Mouse (Mus musculus): Measurements from ENCODE around the gene Twnk. TPM values are rescaled to one million over a fixed set of nuclear protein-coding genes. Genes with fewer than 3 reads are reported as not detected.
A peak's percentile ranks its signal among the peaks of the same experiment; 100 is the strongest.

The Twnk gene
- polyA plus RNA-seq, 1 experiment from 2014 or later: 24.0 TPM

DNA sequence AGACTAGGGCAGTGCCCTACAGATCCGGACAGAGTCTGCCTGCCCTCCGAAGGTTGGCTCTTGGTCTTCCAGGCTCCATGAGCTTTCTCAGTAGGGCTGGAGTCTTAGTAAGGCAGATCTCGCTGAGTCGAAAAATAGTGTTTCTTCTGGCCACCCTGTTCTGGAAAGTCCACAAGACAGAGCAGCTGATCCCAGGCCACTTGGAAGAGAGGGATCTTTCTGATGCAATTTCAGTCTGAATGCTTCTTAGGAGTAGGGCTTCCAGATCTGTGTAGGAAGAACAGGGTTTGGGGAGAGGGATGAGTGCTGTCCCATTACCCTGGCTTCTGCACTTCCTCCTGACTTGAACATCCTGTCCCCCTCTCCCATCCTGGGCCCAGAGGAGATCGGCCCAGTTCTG, 40.2 kb downstream of the Twnk start, which contains the start of gene Pdzd7:
TSS of gene Pdzd7 (minus strand) at position 67 of the 400 bp plus-strand sequence.
- peak within 1 kb of the TSS; percentile 59 for H3K4me3 ChIP-seq
- H3K9me3 ChIP-seq: no peaks in the 10 kb centered on the region
- ATAC-seq (replicated peaks): no peak
- H3K27me3 ChIP-seq: peaks cover 8% of the 10 kb centered on the region
- 79% methylated on average over 5 of the region's 5 CpGs for WGBS
- H3K9ac ChIP-seq (replicated peaks): peak within 1 kb of the TSS; percentile 67
- H3K36me3 ChIP-seq: peaks cover 5% of the 10 kb centered on the region
- H3K27ac ChIP-seq (replicated peaks): peak within 1 kb of the TSS; percentile 97; the same call in 1 of the 2 replicates
- H3K4me2 ChIP-seq (replicated peaks): peak within 1 kb of the TSS; percentile 64
- peaks cover 37% of the 10 kb centered on the region for H3K4me1 ChIP-seq

DNA sequence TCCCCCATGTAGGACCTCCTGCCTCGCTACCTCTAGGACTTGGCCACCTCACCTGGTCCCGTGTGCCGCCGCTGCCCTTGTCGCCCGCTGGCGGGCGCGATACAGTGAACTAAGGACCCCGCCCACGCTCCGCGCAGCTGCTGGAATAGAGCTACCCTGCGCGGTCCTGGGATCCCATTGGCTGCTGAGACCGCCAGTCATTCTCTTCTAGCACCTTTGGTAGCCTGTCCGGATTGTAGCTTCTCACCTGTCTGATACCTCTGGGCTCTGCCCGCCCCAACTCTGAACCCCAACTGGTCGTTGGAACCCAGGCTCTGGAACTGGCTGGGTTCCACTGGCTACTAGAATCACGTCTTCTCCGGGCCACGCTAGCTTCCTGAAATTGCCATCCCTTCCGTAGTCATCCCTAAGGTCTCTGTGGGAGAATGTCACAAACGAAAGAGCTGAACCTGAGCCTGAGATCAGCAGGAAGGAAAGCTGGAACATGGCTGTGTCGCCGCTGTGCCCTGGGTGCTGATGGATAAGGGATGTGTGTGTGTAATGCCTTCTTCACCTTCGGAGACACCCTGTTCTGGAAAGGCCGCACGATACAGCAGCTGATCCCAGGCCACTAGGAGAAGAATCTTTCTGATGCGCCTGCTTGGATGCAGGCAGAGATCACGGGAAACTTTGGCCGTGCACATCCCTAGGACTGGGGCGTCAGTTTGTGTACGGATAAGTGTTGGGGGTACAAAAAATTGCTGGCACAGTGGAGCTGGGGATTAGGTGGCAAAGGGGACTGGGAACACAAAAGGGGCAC, 41.3 kb downstream of the Twnk start:
- Histone ChIP-seq H3K4me1 (peaks cover 42% of the 10 kb centered on the region), H3K27me3 (peaks cover 8% of the 10 kb centered on the region; the same call in 1 of the 2 replicates), H3K9me3 (no peaks in the 10 kb centered on the region), H3K36me3 (peaks cover 11% of the 10 kb centered on the region), H3K4me3 (peak overlapping the region; percentile 59), H3K4me2 (replicated peaks) (peak overlapping the region; percentile 64), H3K9ac (replicated peaks) (peak overlapping the region; percentile 67), H3K27ac (replicated peaks) (peak overlapping the region; percentile 97)
- peak; percentile 69 for ATAC-seq (replicated peaks)
- WGBS: 1% methylated on average over 34 of the region's 34 CpGs

GRCm38 (mm10) chr19:45047417-45047934, 42.0 kb downstream of the Twnk start, which contains the start of gene Sfxn3:
Sfxn3 (plus strand) TSS chr19:45047503.
- Histone ChIP-seq H3K4me1 (peaks cover 42% of the 10 kb centered on the region), H3K27ac (replicated peaks) (peak within 1 kb of the TSS; percentile 97), H3K36me3 (peaks cover 15% of the 10 kb centered on the region), H3K4me3 (peak within 1 kb of the TSS; percentile 59), H3K9me3 (no peaks in the 10 kb centered on the region), H3K4me2 (replicated peaks) (peak within 1 kb of the TSS; percentile 64), H3K9ac (replicated peaks) (peak within 1 kb of the TSS; percentile 67), H3K27me3 (peaks cover 8% of the 10 kb centered on the region; the same call in 1 of the 2 replicates)
- peak; percentile 85 for ATAC-seq (replicated peaks)
- WGBS: 1% methylated on average over 26 of the region's 26 CpGs

- peak overlapping the region; percentile 67 for H3K9ac ChIP-seq (replicated peaks)
- WGBS: 16% methylated on average over 11 of the region's 11 CpGs
- peak; percentile 38 for ATAC-seq (replicated peaks)
- no peaks in the 10 kb centered on the region for H3K9me3 ChIP-seq
- peaks cover 8% of the 10 kb centered on the region; the same call in 1 of the 2 replicates for H3K27me3 ChIP-seq
- H3K4me3 ChIP-seq: peak overlapping the region; percentile 59
- peak overlapping the region; percentile 97 for H3K27ac ChIP-seq (replicated peaks)
- peaks cover 21% of the 10 kb centered on the region for H3K36me3 ChIP-seq
- H3K4me1 ChIP-seq: peaks cover 42% of the 10 kb centered on the region
- peak overlapping the region; percentile 64 for H3K4me2 ChIP-seq (replicated peaks)
Measured at GRCm38 (mm10) chr19:45047935-45048643, 42.6 kb downstream of the Twnk start.

DNA sequence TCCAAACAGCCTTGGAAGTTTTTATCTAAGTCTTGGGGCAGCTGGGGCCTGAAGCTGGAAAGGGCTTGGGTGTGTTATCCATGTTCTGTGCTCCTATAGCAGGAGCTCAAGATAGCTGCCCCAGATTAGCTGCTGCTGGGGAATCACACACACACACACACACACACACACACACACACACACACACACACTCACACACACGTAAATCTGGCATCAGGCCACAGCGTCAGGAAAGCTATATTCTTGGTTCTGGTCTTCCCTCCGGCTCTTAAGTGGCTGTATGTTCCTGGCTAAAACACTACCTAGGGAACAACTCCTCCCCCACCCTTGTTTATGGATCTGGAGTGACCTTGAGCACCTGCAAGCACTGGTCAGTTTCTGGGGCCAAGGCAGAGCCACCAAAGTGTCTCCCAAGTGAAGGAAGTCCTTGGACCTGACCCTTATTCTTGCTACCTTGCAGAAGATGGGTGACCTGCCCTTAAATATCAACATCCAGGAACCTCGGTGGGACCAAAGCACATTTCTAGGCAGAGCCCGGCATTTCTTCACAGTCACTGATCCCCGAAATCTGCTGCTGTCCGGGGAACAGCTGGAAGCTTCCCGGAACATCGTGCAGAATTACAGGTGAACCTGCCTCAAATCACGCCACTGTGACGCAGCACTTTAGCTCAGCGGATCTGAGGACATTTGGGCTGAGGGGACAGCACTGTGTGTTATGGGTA, 43.3 kb downstream of the Twnk start:
- Histone ChIP-seq H3K36me3 (peaks cover 28% of the 10 kb centered on the region), H3K4me1 (peaks cover 42% of the 10 kb centered on the region), H3K4me2 (replicated peaks) (peak overlapping the region; percentile 64), H3K9me3 (no peaks in the 10 kb centered on the region), H3K27ac (replicated peaks) (peak overlapping the region; percentile 97), H3K27me3 (peaks cover 8% of the 10 kb centered on the region; the same call in 1 of the 2 replicates), H3K9ac (replicated peaks) (peak overlapping the region; percentile 67), H3K4me3 (peak overlapping the region; percentile 59)
- ATAC-seq (replicated peaks): no peak
- WGBS: 78% methylated on average over 12 of the region's 12 CpGs

- Histone ChIP-seq H3K4me1 (peaks cover 42% of the 10 kb centered on the region), H3K36me3 (peaks cover 33% of the 10 kb centered on the region), H3K4me3 (no peak overlapping the region), H3K9me3 (no peaks in the 10 kb centered on the region), H3K27me3 (peaks cover 8% of the 10 kb centered on the region; the same call in 1 of the 2 replicates), H3K27ac (replicated peaks) (no peak overlapping the region), H3K9ac (replicated peaks) (no peak overlapping the region), H3K4me2 (replicated peaks) (peak overlapping the region; percentile 64; the same call in 1 of the 2 replicates)
- no peak for ATAC-seq (replicated peaks)
- 81% methylated on average over 9 of the region's 9 CpGs for WGBS
Measured at GRCm38 (mm10) chr19:45049523-45049922, 44.1 kb downstream of the Twnk start.

- H3K4me2 ChIP-seq (replicated peaks): no peak overlapping the region
- no peaks in the 10 kb centered on the region for H3K27me3 ChIP-seq
- H3K4me1 ChIP-seq: peaks cover 42% of the 10 kb centered on the region
- peaks cover 41% of the 10 kb centered on the region for H3K36me3 ChIP-seq
- H3K9me3 ChIP-seq: no peaks in the 10 kb centered on the region
- no peak overlapping the region for H3K9ac ChIP-seq (replicated peaks)
- H3K27ac ChIP-seq (replicated peaks): no peak overlapping the region
- ATAC-seq (replicated peaks): no peak
- no peak overlapping the region for H3K4me3 ChIP-seq
- 89% methylated on average over 8 of the region's 8 CpGs for WGBS
Measured at GRCm38 (mm10) chr19:45053451-45053850, 48.0 kb downstream of the Twnk start.

DNA sequence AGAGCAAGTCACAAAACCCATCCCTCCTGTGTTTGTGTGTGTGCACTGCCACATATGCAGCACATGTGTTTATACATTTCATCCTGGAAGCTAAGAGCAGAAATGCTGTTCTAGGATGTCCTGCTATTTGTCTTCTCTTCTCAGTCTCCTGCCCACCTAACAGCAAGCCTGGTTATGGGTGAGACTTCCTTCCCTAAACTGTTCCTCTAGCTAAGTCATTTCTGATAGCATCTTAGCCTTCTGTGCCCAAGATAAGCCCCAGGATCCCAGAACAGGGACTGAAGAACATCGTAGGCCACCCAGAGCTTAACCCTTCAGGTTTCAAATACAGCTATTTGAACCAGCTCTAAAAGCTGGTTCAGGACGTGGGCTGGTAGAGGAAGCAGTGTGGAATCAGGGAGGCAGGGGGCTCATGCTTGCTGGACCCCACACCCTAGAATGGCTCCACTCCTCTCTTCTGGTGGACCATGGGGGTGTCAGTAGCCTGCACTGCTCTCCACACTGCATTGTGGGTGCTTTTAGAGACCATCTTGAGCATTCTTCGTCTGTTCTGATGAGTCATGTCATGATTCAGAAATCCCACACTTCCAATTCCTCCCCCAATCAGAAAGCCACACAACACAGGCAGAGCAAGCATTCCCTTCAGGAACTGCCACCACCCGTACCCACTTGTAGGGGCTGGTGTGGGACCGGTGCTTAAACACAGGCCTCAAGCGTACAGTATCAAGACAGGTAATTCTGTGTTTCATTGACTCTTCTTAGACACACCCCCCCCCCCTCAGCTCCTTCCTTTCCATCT, 49.6 kb downstream of the Twnk start:
- H3K9ac ChIP-seq (replicated peaks): no peak overlapping the region
- H3K9me3 ChIP-seq: no peaks in the 10 kb centered on the region
- H3K4me2 ChIP-seq (replicated peaks): no peak overlapping the region
- H3K27ac ChIP-seq (replicated peaks): no peak overlapping the region
- H3K36me3 ChIP-seq: peaks cover 36% of the 10 kb centered on the region
- H3K4me1 ChIP-seq: peaks cover 33% of the 10 kb centered on the region
- WGBS: 87% methylated on average over 6 of the region's 6 CpGs
- ATAC-seq (replicated peaks): no peak
- H3K27me3 ChIP-seq: no peaks in the 10 kb centered on the region
- no peak overlapping the region for H3K4me3 ChIP-seq

- Histone ChIP-seq H3K4me2 (replicated peaks) (no peak overlapping the region), H3K4me3 (no peak overlapping the region), H3K27ac (replicated peaks) (peak overlapping the region; percentile 99; the same call in 1 of the 2 replicates), H3K9ac (replicated peaks) (no peak overlapping the region), H3K4me1 (peaks cover 24% of the 10 kb centered on the region), H3K9me3 (no peaks in the 10 kb centered on the region), H3K36me3 (peaks cover 33% of the 10 kb centered on the region), H3K27me3 (no peaks in the 10 kb centered on the region)
- 50% methylated on average over 4 of the region's 4 CpGs for WGBS
- no peak for ATAC-seq (replicated peaks)
Measured at GRCm38 (mm10) chr19:45056364-45056763, 50.9 kb downstream of the Twnk start.

GRCm38 (mm10) chr19:45056908-45057698, 51.6 kb downstream of the Twnk start:
- Histone ChIP-seq H3K4me2 (replicated peaks) (peak overlapping the region; percentile 68), H3K27me3 (no peaks in the 10 kb centered on the region), H3K36me3 (peaks cover 28% of the 10 kb centered on the region), H3K4me3 (peak overlapping the region; percentile 53; the same call in 1 of the 2 replicates), H3K9me3 (no peaks in the 10 kb centered on the region), H3K27ac (replicated peaks) (peak overlapping the region; percentile 99), H3K9ac (replicated peaks) (no peak overlapping the region), H3K4me1 (peaks cover 24% of the 10 kb centered on the region)
- 87% methylated on average over 7 of the region's 7 CpGs for WGBS
- no peak for ATAC-seq (replicated peaks)
